Mouse (Mus musculus) forebrain, embryonic 12.5 days (tissue): Measurements from ENCODE around the gene Rab14. TPM values are rescaled to one million over a fixed set of nuclear protein-coding genes. Genes with fewer than 3 reads are reported as not detected.

Experiments used
- ATAC-seq: fragments of 200-750 bp; cut with Nextera tagmentation; 2 replicates; pipeline ENCODE4 v1.8.0; 2017; ENCODE audit warnings: moderate TSS enrichment; ENCODE audit not compliant: low FRiP score
- H3K27ac ChIP-seq: fragments of 300-500 bp; sonication (generic); 2 replicates; pipeline ENCODE4 v1.5.1; 2016; ENCODE audit warnings: mild to moderate bottlenecking
- H3K27me3 ChIP-seq: fragments of 300-500 bp; sonication (generic); 2 replicates; pipeline ENCODE4 v1.6.1; 2016; ENCODE audit warnings: mild to moderate bottlenecking
- H3K36me3 ChIP-seq: fragments of 300-500 bp; sonication (generic); replicated peaks from 2 replicates; pipeline ENCODE4 v1.6.1; 2016; ENCODE audit warnings: mild to moderate bottlenecking
- H3K4me1 ChIP-seq: fragments of 300-500 bp; sonication (generic); 2 replicates; pipeline ENCODE4 v1.6.1; 2016
- H3K4me2 ChIP-seq: fragments of 300-500 bp; sonication (generic); 2 replicates; pipeline ENCODE4 v1.6.1; 2016; ENCODE audit warnings: mild to moderate bottlenecking, moderate library complexity
- H3K4me3 ChIP-seq: fragments of 300-500 bp; sonication (generic); replicated peaks from 2 replicates; pipeline ENCODE4 v1.5.1; 2016; ENCODE audit warnings: mild to moderate bottlenecking
- H3K9ac ChIP-seq: fragments of 300-500 bp; sonication (generic); 2 replicates; pipeline ENCODE4 v1.6.1; 2016; ENCODE audit warnings: mild to moderate bottlenecking
- H3K9me3 ChIP-seq: fragments of 300-500 bp; sonication (generic); 2 replicates; pipeline ENCODE4 v1.6.1; 2016
- WGBS: fragments of 180-500 bp; shearing (Covaris S2); methylation state at CpG from one replicate; pipeline ENCODE4 v1.1.7; 2016; 5-methylcytosine and 5-hydroxymethylcytosine counted together
- polyA plus RNA-seq: library from polyadenylated mRNA; unstranded; fragments of >200 nt; fragmentation: Nextera tagmentation; extraction: Ambion mirVana; gene quantifications from 2 replicates; pipeline ENCODE4 v1.2.1, GENCODE M21; 2016

Rab14 gene
- polyA plus RNA-seq, 1 experiment from 2014 or later, result 355 TPM

DNA sequence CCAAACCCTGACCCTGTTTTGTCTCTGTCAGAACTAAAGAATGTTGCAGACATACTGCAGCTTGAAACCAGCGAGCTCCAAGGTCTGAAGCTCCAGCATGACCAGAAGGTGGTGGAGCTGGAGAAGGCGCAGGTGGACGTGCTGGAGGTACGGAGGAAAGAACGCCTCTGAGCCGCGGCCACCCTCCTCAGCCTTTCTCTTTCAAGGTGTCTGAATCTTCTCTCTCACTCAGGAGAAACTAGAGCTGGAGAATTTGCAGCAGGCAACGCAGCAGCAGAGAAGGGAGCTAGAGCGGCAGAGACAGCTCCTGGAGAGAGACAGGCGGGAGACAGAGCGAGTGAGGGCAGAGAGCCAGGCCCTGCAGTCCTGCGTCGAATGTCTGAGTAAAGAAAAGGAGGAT lies 35.5 kb downstream of the Rab14 start:
- peaks cover 81% of the 10 kb centered on the region for H3K36me3 ChIP-seq
- no peaks in the 10 kb centered on the region for H3K4me1 ChIP-seq
- no peaks in the 10 kb centered on the region for H3K9me3 ChIP-seq
- H3K27me3 ChIP-seq, result no peaks in the 10 kb centered on the region
- no peak overlapping the region for H3K4me3 ChIP-seq
- H3K4me2 ChIP-seq, result no peak overlapping the region
- H3K9ac ChIP-seq, result no peak overlapping the region
- H3K27ac ChIP-seq, result no peak overlapping the region
- no peak for ATAC-seq
- 94% methylated on average over 13 of the region's 13 CpGs for WGBS

DNA sequence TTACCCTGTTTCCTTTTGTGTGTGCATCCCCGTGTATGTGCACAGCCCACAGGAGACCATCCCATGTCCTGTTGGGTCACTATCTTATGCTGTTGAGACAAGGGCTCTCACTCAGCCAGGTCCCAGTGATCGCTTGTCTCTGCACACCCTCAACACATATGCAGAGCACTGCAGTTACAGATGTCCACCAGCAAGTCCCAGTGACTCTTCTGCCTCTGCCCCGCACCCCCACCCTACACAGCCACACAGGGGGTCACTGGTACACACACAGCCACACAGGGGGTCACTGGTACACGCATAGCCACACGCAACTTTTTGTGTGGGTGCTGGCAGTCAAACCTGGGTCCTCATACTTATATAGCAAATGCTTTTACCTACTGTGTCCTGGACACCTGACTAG lies 37.5 kb downstream of the Rab14 start:
- H3K27ac ChIP-seq, result no peak overlapping the region
- peaks cover 78% of the 10 kb centered on the region for H3K36me3 ChIP-seq
- H3K27me3 ChIP-seq, result no peaks in the 10 kb centered on the region
- no peaks in the 10 kb centered on the region for H3K4me1 ChIP-seq
- H3K4me2 ChIP-seq, result no peak overlapping the region
- 93% methylated on average over 5 of the region's 5 CpGs for WGBS
- H3K9me3 ChIP-seq, result no peaks in the 10 kb centered on the region
- no peak for ATAC-seq
- H3K4me3 ChIP-seq, result no peak overlapping the region
- H3K9ac ChIP-seq, result no peak overlapping the region

DNA sequence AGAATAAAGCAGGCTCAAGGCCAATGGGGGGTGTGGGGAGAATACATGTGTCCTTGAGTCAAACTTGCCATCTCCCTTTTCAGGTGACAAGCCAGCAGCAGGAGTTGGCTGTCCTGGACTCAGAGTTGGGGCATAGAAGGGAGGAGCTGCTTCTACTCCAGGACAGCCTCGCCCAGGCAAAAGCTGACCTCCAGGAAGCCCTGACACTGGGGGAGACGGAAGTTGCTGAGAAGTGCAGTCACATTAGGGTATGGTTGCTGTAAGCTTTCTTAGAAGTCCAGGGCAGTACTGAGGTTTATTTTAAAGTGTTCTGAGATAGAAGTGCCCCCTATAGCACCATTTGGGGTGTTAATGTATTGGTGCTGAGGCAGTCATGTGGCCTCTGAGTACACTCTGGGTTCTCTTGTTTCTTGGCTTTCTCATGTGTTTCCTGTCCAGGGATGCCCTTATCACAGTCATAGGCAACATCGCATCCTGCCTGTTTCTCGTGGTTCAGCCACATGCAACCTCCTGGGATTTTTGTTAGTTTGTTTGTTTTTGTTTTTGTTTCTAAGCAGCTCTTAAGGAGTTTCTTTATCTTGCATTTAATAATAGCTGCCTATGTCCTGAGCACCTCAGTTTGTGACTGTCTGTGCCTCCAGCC lies 39.0 kb downstream of the Rab14 start:
- no peak overlapping the region for H3K4me3 ChIP-seq
- H3K9me3 ChIP-seq, result no peaks in the 10 kb centered on the region
- H3K9ac ChIP-seq, result no peak overlapping the region
- no peaks in the 10 kb centered on the region for H3K4me1 ChIP-seq
- no peak for ATAC-seq
- WGBS, result 88% methylated on average over 4 of the region's 4 CpGs
- no peaks in the 10 kb centered on the region for H3K27me3 ChIP-seq
- no peak overlapping the region for H3K27ac ChIP-seq
- no peak overlapping the region for H3K4me2 ChIP-seq
- H3K36me3 ChIP-seq, result peaks cover 78% of the 10 kb centered on the region

DNA sequence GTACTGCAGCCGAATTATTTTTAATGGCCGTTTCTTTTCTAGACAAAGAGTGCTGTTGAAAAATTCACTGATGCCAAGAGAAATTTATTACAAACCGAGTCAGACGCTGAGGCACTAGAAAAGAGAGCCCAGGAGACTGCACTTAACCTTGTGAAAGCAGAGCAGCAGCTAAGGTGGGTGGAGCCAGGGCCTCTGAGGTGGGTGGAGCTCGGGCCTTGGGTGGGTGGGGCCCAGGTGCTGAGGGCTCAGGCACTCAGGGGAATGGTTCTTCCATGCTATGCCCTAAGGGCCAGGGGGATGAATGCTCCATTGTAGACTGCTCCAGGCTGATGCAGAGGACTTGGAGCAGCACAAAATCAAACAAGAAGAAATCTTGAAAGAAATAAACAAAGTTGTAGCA lies 40.7 kb downstream of the Rab14 start:
- Histone ChIP-seq H3K9ac (no peak overlapping the region), H3K9me3 (no peaks in the 10 kb centered on the region), H3K4me3 (no peak overlapping the region), H3K36me3 (peaks cover 78% of the 10 kb centered on the region), H3K27ac (no peak overlapping the region), H3K27me3 (no peaks in the 10 kb centered on the region), H3K4me2 (no peak overlapping the region), H3K4me1 (no peaks in the 10 kb centered on the region)
- WGBS, result 69% methylated on average over 5 of the region's 5 CpGs
- ATAC-seq, result no peak

DNA sequence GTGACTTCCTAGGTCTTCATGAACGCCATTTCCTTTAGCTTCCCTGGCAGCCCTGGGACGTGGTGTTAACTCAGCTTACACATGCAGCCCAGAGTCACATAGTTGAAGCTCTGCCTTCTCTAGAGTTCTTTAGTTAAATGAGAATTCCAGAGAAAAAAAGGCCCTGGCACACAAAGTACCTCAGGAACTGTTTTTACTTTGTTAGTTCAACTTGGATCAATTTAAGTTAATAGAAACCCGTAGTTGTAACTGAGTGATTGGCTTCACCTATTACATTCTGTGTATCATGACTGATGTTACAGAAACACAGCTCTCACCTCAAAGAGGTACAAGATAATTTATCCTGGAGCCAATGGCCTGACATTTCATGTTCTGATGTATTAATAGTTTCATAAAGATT lies 42.6 kb downstream of the Rab14 start:
- no peak for ATAC-seq
- H3K4me3 ChIP-seq, result no peak overlapping the region
- no peak overlapping the region for H3K4me2 ChIP-seq
- H3K9me3 ChIP-seq, result no peaks in the 10 kb centered on the region
- no peak overlapping the region for H3K27ac ChIP-seq
- H3K27me3 ChIP-seq, result no peaks in the 10 kb centered on the region
- 87% methylated on average over 3 of the region's 3 CpGs for WGBS
- H3K36me3 ChIP-seq, result peaks cover 83% of the 10 kb centered on the region
- no peaks in the 10 kb centered on the region for H3K4me1 ChIP-seq
- no peak overlapping the region for H3K9ac ChIP-seq

DNA sequence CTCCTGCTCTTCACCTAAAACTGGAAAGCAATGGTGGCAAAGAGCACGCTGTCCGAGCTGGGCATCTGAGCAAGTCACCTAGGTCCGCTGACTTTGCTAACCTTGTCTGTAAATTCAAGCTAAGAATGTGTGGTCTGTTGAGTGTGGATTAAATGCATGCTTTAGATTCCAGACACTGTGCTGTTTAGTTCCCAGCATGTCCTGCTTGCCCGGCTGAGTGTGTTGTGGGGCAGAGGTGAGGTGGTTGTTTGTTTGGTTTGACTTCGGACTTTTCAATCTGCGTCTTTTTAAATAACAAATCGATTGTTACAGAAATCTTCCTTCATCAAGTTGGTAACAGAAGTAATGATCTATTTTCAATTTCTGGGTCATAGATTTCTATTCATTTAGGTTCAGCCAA lies 43.1 kb downstream of the Rab14 start:
- H3K4me3 ChIP-seq, result no peak overlapping the region
- peaks cover 83% of the 10 kb centered on the region for H3K36me3 ChIP-seq
- H3K27ac ChIP-seq, result no peak overlapping the region
- H3K27me3 ChIP-seq, result no peaks in the 10 kb centered on the region
- H3K9me3 ChIP-seq, result no peaks in the 10 kb centered on the region
- 86% methylated on average over 7 of the region's 7 CpGs for WGBS
- H3K4me1 ChIP-seq, result no peaks in the 10 kb centered on the region
- H3K4me2 ChIP-seq, result no peak overlapping the region
- ATAC-seq, result no peak
- H3K9ac ChIP-seq, result no peak overlapping the region

DNA sequence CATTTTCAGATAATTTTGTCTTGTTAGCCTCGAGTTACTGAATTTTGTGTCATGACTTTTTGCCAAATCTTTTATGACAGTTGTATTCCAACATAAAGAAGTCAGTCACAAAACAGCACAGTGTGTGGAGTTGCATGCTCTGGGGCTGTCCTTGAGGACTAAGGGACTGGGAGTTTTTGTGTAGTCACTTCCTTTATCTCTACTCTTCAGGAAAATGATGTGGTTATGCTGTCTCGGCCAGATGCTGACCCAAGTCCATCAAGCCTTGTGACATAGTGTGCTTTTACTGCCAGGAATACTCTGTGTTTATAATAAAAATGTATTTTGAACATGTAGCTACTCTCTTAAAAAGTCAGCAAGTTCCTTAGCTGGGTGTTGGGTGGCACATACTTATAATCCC lies 43.9 kb downstream of the Rab14 start:
- H3K9ac ChIP-seq, result no peak overlapping the region
- peaks cover 84% of the 10 kb centered on the region for H3K36me3 ChIP-seq
- H3K9me3 ChIP-seq, result no peaks in the 10 kb centered on the region
- H3K4me1 ChIP-seq, result no peaks in the 10 kb centered on the region
- H3K27me3 ChIP-seq, result no peaks in the 10 kb centered on the region
- no peak overlapping the region for H3K4me3 ChIP-seq
- ATAC-seq, result no peak
- no peak overlapping the region for H3K4me2 ChIP-seq
- H3K27ac ChIP-seq, result no peak overlapping the region
- 91% methylated on average over 2 of the region's 2 CpGs for WGBS

DNA sequence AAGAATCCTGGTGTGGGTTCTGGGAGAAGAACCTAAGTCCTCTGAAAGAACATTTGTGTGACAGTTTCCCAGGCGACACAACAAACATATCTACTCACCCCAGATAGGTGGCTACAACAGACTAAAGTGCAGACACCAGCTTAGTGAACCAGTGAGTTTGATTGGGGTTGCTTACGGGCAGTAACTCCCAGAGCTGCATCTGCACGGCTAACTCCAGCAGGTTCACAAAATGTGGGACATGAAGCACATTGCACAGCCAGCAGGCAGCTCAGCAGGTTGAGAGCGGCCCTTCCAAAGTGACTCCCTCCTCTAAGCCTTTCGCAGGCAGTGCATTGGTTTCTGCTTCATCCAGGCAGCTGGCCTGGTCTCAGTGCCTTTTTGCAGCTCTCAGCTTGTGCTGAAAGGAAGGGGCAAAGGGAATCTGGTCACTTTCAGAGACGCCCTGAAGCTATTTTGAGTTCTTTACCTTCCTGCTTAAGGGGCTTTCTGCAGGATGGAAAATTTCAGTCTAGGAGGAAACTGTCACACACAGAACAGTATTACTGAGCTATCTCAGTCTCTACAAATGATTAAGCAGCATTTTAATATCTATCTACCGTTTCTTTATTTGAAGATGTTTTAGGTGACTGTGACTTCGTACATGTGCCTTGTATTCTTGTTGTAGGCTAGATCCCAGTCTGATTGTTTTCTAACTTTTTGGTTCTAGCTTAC lies 46.9 kb downstream of the Rab14 start:
- Histone ChIP-seq H3K4me3 (no peak overlapping the region), H3K36me3 (peaks cover 97% of the 10 kb centered on the region), H3K27ac (no peak overlapping the region), H3K4me2 (no peak overlapping the region), H3K27me3 (no peaks in the 10 kb centered on the region), H3K9me3 (no peaks in the 10 kb centered on the region), H3K4me1 (no peaks in the 10 kb centered on the region), H3K9ac (no peak overlapping the region)
- no peak for ATAC-seq
- 88% methylated on average over 8 of the region's 8 CpGs for WGBS

DNA sequence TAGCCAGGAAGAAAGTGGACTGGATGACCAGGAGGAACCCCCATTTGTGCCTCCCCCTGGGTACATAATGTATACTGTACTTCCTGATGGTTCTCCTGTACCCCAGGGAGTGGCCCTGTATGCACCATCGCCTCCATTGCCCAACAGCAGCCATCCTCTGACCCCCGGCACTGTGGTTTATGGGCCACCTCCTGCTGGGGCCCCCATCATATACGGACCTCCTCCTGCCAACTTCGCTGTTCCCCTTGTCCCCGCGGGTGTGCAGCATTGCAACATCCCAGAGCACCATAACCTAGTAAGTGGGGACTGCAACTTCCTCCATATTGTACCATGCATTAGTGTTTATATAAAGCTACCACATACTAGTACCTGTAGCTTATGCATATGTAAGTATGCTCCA lies 47.7 kb downstream of the Rab14 start:
- no peak overlapping the region for H3K4me2 ChIP-seq
- 94% methylated on average over 6 of the region's 6 CpGs for WGBS
- no peak overlapping the region for H3K9ac ChIP-seq
- no peak for ATAC-seq
- no peaks in the 10 kb centered on the region for H3K9me3 ChIP-seq
- H3K4me1 ChIP-seq, result no peaks in the 10 kb centered on the region
- no peak overlapping the region for H3K4me3 ChIP-seq
- H3K27ac ChIP-seq, result no peak overlapping the region
- peaks cover 97% of the 10 kb centered on the region for H3K36me3 ChIP-seq
- no peaks in the 10 kb centered on the region for H3K27me3 ChIP-seq

DNA sequence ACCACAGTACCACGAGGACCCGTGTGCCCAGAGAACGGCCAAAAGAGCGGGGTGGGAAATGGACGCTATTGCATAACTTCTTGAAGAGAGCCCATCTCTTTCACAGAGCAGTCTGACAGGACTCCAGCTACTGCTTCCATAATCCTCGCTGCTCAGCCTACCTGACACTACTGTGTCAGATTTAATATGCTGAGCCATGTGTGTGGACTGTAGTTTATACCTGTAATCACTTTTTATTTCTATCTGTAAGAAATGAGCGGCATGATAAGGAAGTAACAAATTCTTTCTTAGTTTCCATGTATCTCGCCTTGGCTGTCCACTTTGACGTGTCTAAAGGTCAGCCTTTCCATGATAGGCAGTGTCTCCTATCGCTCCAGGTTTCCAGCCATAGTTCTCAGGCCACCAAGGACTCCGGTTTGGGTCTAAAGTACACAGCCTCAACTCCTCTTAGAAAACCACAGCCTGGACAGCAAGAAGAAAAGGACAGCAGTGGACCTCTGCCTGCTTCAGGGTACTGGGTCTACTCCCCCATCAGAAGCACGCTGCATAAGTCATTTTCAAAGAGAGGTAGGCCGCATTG lies 49.5 kb downstream of the Rab14 start:
- no peak for ATAC-seq
- H3K36me3 ChIP-seq, result peaks cover 99% of the 10 kb centered on the region
- H3K27ac ChIP-seq, result no peak overlapping the region
- no peak overlapping the region for H3K4me2 ChIP-seq
- no peaks in the 10 kb centered on the region for H3K4me1 ChIP-seq
- H3K9ac ChIP-seq, result no peak overlapping the region
- H3K4me3 ChIP-seq, result no peak overlapping the region
- WGBS, result 94% methylated on average over 13 of the region's 13 CpGs
- no peaks in the 10 kb centered on the region for H3K9me3 ChIP-seq
- no peaks in the 10 kb centered on the region for H3K27me3 ChIP-seq

DNA sequence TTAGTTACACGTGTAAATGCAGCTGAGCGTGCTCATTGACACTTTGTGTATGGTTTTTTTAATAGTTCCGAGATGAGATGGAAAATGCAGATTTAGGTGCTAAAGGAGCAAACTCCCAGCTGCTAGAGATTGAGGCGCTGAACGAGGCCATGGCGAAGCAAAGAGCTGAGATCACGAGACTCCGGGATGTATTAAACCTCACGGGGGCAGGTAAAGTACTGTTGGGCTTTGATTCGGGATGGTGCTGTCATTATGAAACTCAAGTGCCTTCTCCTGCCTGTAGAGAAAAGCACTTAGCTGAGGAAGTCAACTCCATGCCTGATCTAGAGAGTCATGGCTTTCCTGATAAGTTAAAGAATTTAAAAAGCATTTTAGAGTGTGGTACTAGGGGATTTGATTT lies 52.1 kb downstream of the Rab14 start:
- Histone ChIP-seq H3K27ac (no peak overlapping the region), H3K27me3 (no peaks in the 10 kb centered on the region), H3K9me3 (no peaks in the 10 kb centered on the region), H3K36me3 (peaks cover 99% of the 10 kb centered on the region), H3K4me2 (no peak overlapping the region), H3K9ac (no peak overlapping the region), H3K4me1 (no peaks in the 10 kb centered on the region), H3K4me3 (no peak overlapping the region)
- 94% methylated on average over 10 of the region's 10 CpGs for WGBS
- ATAC-seq, result no peak

DNA sequence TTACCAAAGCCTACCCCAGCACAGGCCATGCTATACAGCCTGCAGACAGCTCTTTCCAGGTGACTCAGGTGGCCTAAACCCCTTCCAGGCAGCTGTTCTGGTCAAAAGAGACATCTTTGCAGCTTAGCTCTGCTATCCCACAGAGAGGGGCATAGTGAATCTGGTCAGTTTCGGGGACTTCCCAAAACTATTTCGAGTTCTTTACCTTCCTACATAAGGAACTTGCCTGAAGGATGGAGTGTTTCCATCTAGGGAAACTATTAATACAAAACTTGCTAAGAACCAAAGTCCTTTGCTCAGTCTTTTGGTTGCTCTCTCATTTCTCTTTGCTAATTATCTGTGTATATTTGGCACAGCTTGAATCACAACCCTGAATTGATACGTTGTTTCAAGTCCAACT lies 59.2 kb downstream of the Rab14 start:
- H3K4me1 ChIP-seq, result no peaks in the 10 kb centered on the region

DNA sequence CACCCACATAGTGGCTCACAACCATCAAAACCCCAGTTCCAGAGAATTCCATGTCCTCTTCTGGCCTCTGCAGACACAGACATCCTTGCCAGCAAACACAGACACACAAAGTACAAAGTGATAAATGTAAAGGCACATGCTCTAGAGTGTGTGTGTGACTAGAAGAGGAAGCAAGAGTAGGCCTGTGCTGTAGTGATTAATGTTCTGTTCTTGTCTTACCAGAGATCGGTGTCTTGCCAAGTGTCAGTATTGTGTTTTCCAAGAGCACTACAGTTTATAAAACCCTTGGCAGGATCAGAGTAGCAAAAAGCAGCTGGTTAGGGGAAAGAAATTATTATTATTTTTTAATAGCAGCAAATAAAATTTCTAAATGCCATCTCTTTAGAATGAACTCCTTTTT lies 62.3 kb downstream of the Rab14 start:
- no peak overlapping the region for H3K27ac ChIP-seq
- H3K27me3 ChIP-seq, result no peaks in the 10 kb centered on the region
- no peak for ATAC-seq
- no peak overlapping the region for H3K9ac ChIP-seq
- no peaks in the 10 kb centered on the region for H3K9me3 ChIP-seq
- no peak overlapping the region for H3K4me3 ChIP-seq
- H3K4me1 ChIP-seq, result no peaks in the 10 kb centered on the region
- peaks cover 77% of the 10 kb centered on the region for H3K36me3 ChIP-seq
- 94% methylated on average over 1 of the region's 1 CpGs for WGBS
- H3K4me2 ChIP-seq, result no peak overlapping the region

More for the DNA sequence above, 59.2 kb downstream of the Rab14 start:
- Histone ChIP-seq H3K4me2 (no peak overlapping the region), H3K27ac (no peak overlapping the region), H3K36me3 (peaks cover 93% of the 10 kb centered on the region), H3K9me3 (no peaks in the 10 kb centered on the region), H3K27me3 (no peaks in the 10 kb centered on the region), H3K4me3 (no peak overlapping the region), H3K9ac (no peak overlapping the region)
- no peak for ATAC-seq
- WGBS, result 92% methylated on average over 3 of the region's 3 CpGs
